Mouse (Mus musculus) bone marrow, adult 2 months (tissue): ENCODE results near the gene Cd1d1.

Experiments
- CTCF ChIP-seq: fragments of 200-500 bp; IDR thresholded peaks from 2 replicates; pipeline ENCODE4 v1.5.1; 2011; ENCODE audit warnings: low read length, control low read depth; ENCODE audit not compliant: control insufficient read depth, insufficient read depth
- POLR2A ChIP-seq: fragments of 200-500 bp; IDR thresholded peaks from 2 replicates; pipeline ENCODE4 v1.6.1; 2011; ENCODE audit warnings: low read depth, mild to moderate bottlenecking, control low read depth, low read length, borderline replicate concordance; ENCODE audit not compliant: control insufficient read depth

DNA sequence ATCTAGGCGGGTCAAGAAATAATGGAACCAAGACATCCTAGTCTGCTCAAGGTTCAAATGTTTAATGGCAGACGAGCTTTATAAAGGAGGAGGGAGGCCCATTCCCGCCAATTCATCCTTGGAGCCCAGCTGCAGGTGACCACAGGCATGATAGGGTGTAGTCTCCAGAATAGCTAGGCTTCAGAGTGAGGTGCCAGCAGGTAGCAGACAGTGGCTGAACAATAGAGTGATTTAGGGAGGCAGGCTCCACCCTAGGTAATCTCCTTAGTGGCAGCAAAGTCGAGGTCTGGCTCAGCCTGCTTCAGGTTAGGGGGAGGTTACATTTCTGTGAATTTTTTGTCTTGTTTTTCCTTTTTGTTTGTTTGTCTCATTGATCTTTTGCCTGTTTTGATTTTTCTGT lies 16.7 kb upstream of the Cd1d1 start:
- no peak for TF ChIP-seq CTCF
- no peak for TF ChIP-seq POLR2A
